Mouse (Mus musculus): ENCODE data around the gene Gm20661. TPM values are rescaled to one million over a fixed set of nuclear protein-coding genes. Genes with fewer than 3 reads are reported as not detected.
"Not testable (repeated sequence)": the region's sequence is repeated elsewhere in the genome, so short reads cannot be mapped to it uniquely, and the experiment has no call there.

The Gm20661 gene
- polyA plus RNA-seq, 1 experiment = not detected

GRCm38 (mm10) chr9:108010385-108010784 is 27.5 kb downstream of the Gm20661 start:
- H3K79me3 ChIP-seq (ENCODE audit: low read depth) = peaks cover 35% of the 10 kb centered on the region
- no peaks in the 10 kb centered on the region for H3K27me3 ChIP-seq (ENCODE audit: control insufficient read depth, insufficient read depth, insufficient read length)
- no peak overlapping the region for H3K4me3 ChIP-seq (ENCODE audit: insufficient read depth, poor library complexity, severe bottlenecking)
- H3ac ChIP-seq (ENCODE audit: control insufficient read depth, insufficient read length, low read depth) = no peak overlapping the region
- TF ChIP-seq USF1 (IDR thresholded peaks at IDR 0.05; ENCODE audit: low read depth) (no peak), MAX (IDR thresholded peaks at IDR 0.05) (no peak), FOSL1 (IDR thresholded peaks at IDR 0.05; ENCODE audit: insufficient read depth, low read length, poor library complexity, severe bottlenecking) (no peak), CEBPB (IDR thresholded peaks at IDR 0.05; ENCODE audit: low read depth) (no peak), MYOG (IDR thresholded peaks at IDR 0.05; ENCODE audit: control insufficient read depth, extremely low read depth, insufficient read length) (no peak), CTCF (IDR thresholded peaks at IDR 0.05; ENCODE audit: control insufficient read depth, insufficient read depth, insufficient read length) (no peak), MYOD1 (IDR thresholded peaks at IDR 0.05; ENCODE audit: control insufficient read depth, insufficient read length, low read depth) (no peak)
- no peaks in the 10 kb centered on the region for H3K36me3 ChIP-seq (ENCODE audit: control insufficient read depth, insufficient read depth)
- H3K79me2 ChIP-seq (ENCODE audit: control insufficient read depth, insufficient read depth) = peaks cover 77% of the 10 kb centered on the region

GRCm38 (mm10) chr9:108013577-108013976 is 30.7 kb downstream of the Gm20661 start:
- H3K27me3 ChIP-seq (ENCODE audit: control insufficient read depth, insufficient read depth, insufficient read length); H3K36me3 ChIP-seq (ENCODE audit: control insufficient read depth, insufficient read depth); H3K4me3 ChIP-seq (ENCODE audit: insufficient read depth, poor library complexity, severe bottlenecking); H3ac ChIP-seq (ENCODE audit: control insufficient read depth, insufficient read length, low read depth): not testable (repeated sequence)
- peaks cover 58% of the 10 kb centered on the region for H3K79me2 ChIP-seq (ENCODE audit: control insufficient read depth, insufficient read depth)
- H3K79me3 ChIP-seq (ENCODE audit: low read depth) = peaks cover 21% of the 10 kb centered on the region

GRCm38 (mm10) chr9:108017127-108017526 is 34.3 kb downstream of the Gm20661 start:
- no peak overlapping the region for H3ac ChIP-seq (ENCODE audit: control insufficient read depth, insufficient read length, low read depth)
- peaks cover 7% of the 10 kb centered on the region for H3K79me3 ChIP-seq (ENCODE audit: low read depth)
- no peaks in the 10 kb centered on the region for H3K36me3 ChIP-seq (ENCODE audit: control insufficient read depth, insufficient read depth)
- peaks cover 47% of the 10 kb centered on the region for H3K79me2 ChIP-seq (ENCODE audit: control insufficient read depth, insufficient read depth)
- no peak overlapping the region for H3K4me3 ChIP-seq (ENCODE audit: insufficient read depth, poor library complexity, severe bottlenecking)
- TF ChIP-seq FOSL1 (IDR thresholded peaks at IDR 0.05; ENCODE audit: insufficient read depth, low read length, poor library complexity, severe bottlenecking) (no peak), CTCF (IDR thresholded peaks at IDR 0.05; ENCODE audit: control insufficient read depth, insufficient read depth, insufficient read length) (no peak), MYOG (IDR thresholded peaks at IDR 0.05; ENCODE audit: control insufficient read depth, extremely low read depth, insufficient read length) (no peak), MAX (IDR thresholded peaks at IDR 0.05) (no peak), MYOD1 (IDR thresholded peaks at IDR 0.05; ENCODE audit: control insufficient read depth, insufficient read length, low read depth) (no peak), CEBPB (IDR thresholded peaks at IDR 0.05; ENCODE audit: low read depth) (no peak), USF1 (IDR thresholded peaks at IDR 0.05; ENCODE audit: low read depth) (no peak)
- no peaks in the 10 kb centered on the region for H3K27me3 ChIP-seq (ENCODE audit: control insufficient read depth, insufficient read depth, insufficient read length)

GRCm38 (mm10) chr9:108020741-108021140 is 37.9 kb downstream of the Gm20661 start:
- Histone ChIP-seq H3K79me3 (ENCODE audit: low read depth) (peaks cover 3% of the 10 kb centered on the region), H3K4me3 (ENCODE audit: insufficient read depth, poor library complexity, severe bottlenecking) (no peak overlapping the region), H3K27me3 (ENCODE audit: control insufficient read depth, insufficient read depth, insufficient read length) (no peaks in the 10 kb centered on the region), H3K36me3 (ENCODE audit: control insufficient read depth, insufficient read depth) (peaks cover 11% of the 10 kb centered on the region), H3K79me2 (ENCODE audit: control insufficient read depth, insufficient read depth) (peaks cover 42% of the 10 kb centered on the region), H3ac (ENCODE audit: control insufficient read depth, insufficient read length, low read depth) (no peak overlapping the region)
- TF ChIP-seq CEBPB (IDR thresholded peaks at IDR 0.05; ENCODE audit: low read depth) (no peak), MYOD1 (IDR thresholded peaks at IDR 0.05; ENCODE audit: control insufficient read depth, insufficient read length, low read depth) (no peak)

- H3K27me3 ChIP-seq (ENCODE audit: control insufficient read depth, insufficient read depth, insufficient read length) = no peaks in the 10 kb centered on the region
- H3K79me2 ChIP-seq (ENCODE audit: control insufficient read depth, insufficient read depth) = peaks cover 32% of the 10 kb centered on the region
- no peak overlapping the region for H3ac ChIP-seq (ENCODE audit: control insufficient read depth, insufficient read length, low read depth)
- TF ChIP-seq CTCF (IDR thresholded peaks at IDR 0.05; ENCODE audit: control insufficient read depth, insufficient read depth, insufficient read length) = no peak
- TF ChIP-seq MAX (IDR thresholded peaks at IDR 0.05) = no peak
- no peak for TF ChIP-seq MYOG (IDR thresholded peaks at IDR 0.05; ENCODE audit: control insufficient read depth, extremely low read depth, insufficient read length)
- TF ChIP-seq FOSL1 (IDR thresholded peaks at IDR 0.05; ENCODE audit: insufficient read depth, low read length, poor library complexity, severe bottlenecking) = no peak
- no peak for TF ChIP-seq USF1 (IDR thresholded peaks at IDR 0.05; ENCODE audit: low read depth)
- TF ChIP-seq CEBPB (IDR thresholded peaks at IDR 0.05; ENCODE audit: low read depth) = no peak
- no peak for TF ChIP-seq MYOD1 (IDR thresholded peaks at IDR 0.05; ENCODE audit: control insufficient read depth, insufficient read length, low read depth)
- H3K36me3 ChIP-seq (ENCODE audit: control insufficient read depth, insufficient read depth) = peaks cover 17% of the 10 kb centered on the region
- no peak overlapping the region for H3K4me3 ChIP-seq (ENCODE audit: insufficient read depth, poor library complexity, severe bottlenecking)
- peaks cover 3% of the 10 kb centered on the region for H3K79me3 ChIP-seq (ENCODE audit: low read depth)
These were observed 40.4 kb downstream of the Gm20661 start for GRCm38 (mm10) chr9:108023216-108023615.

DNA sequence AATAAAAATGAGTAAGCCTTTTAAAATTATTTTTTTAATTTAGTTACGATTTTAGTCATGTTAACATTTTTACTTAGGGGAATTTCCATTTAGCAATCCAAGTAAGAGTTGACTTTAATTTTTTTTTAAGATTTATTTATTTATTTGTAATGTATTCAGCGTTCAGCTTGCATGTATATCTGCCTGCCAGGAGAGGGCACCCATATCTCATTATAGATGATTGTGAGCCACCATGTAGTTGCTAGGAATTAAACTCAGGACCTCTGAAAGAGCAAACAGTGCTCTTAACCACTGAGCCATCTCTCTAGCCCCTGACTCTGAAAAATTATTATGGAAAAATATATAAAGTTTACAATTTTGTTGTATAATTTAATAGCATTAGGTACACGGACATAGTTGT is 43.7 kb downstream of the Gm20661 start:
- H3K36me3 ChIP-seq (ENCODE audit: control insufficient read depth, insufficient read depth) = peaks cover 17% of the 10 kb centered on the region

More for the DNA sequence above, 43.7 kb downstream of the Gm20661 start:
- Histone ChIP-seq H3K4me3 (ENCODE audit: insufficient read depth, poor library complexity, severe bottlenecking) (no peak overlapping the region), H3K79me2 (ENCODE audit: control insufficient read depth, insufficient read depth) (peaks cover 11% of the 10 kb centered on the region), H3ac (ENCODE audit: control insufficient read depth, insufficient read length, low read depth) (no peak overlapping the region), H3K79me3 (ENCODE audit: low read depth) (peaks cover 3% of the 10 kb centered on the region), H3K27me3 (ENCODE audit: control insufficient read depth, insufficient read depth, insufficient read length) (no peaks in the 10 kb centered on the region)
- TF ChIP-seq MAX (IDR thresholded peaks at IDR 0.05) (no peak), FOSL1 (IDR thresholded peaks at IDR 0.05; ENCODE audit: insufficient read depth, low read length, poor library complexity, severe bottlenecking) (no peak)
